Mouse (Mus musculus) brown adipose tissue, adult 24 weeks (tissue): Measurements from ENCODE around the gene Vps18. TPM values are rescaled to one million over a fixed set of nuclear protein-coding genes. Genes with fewer than 3 reads are reported as not detected.
A peak's percentile ranks its signal among the peaks of the same experiment; 100 is the strongest.

Experiments used
- H3K27ac ChIP-seq: fragments of 200-500 bp; replicated peaks from 2 replicates; pipeline ENCODE4 v1.5.1; 2012; ENCODE audit warnings: low read depth, mild to moderate bottlenecking, low read length
- H3K4me1 ChIP-seq: fragments of 200-500 bp; 2 replicates; pipeline ENCODE4 v1.6.1; 2012; ENCODE audit warnings: low read length, mixed read lengths; ENCODE audit not compliant: control insufficient read depth, insufficient read depth, insufficient read length
- H3K4me3 ChIP-seq: fragments of 200-500 bp; 2 replicates; pipeline ENCODE4 v1.5.1; 2012; ENCODE audit warnings: low read depth, mild to moderate bottlenecking, low read length, moderate library complexity; ENCODE audit not compliant: insufficient read depth
- polyA plus RNA-seq: library from polyadenylated mRNA; stranded (reverse); fragments of >200 nt; gene quantifications from 2 replicates; pipeline ENCODE4 v1.2.4, GENCODE M21; 2012; ENCODE audit not compliant: missing spikeins, insufficient read depth, insufficient read length

Gene Vps18
- polyA plus RNA-seq, 1 experiment: 3.6 TPM

GRCm38 (mm10) chr2:119335535-119335934 lies 47.0 kb downstream of the Vps18 start:
- Histone ChIP-seq H3K4me3 (peak overlapping the region; percentile 25), H3K4me1 (0 out of 2 replicates have a peak, but pooled peaks cover 6% of the 10 kb centered on the region), H3K27ac (peak overlapping the region; percentile 80)

GRCm38 (mm10) chr2:119336002-119336401 lies 47.5 kb downstream of the Vps18 start:
- Histone ChIP-seq H3K4me3 (peak overlapping the region; percentile 25), H3K27ac (peak overlapping the region; percentile 80), H3K4me1 (0 out of 2 replicates have a peak, but pooled peaks cover 6% of the 10 kb centered on the region)

GRCm38 (mm10) chr2:119336470-119336869 lies 47.9 kb downstream of the Vps18 start:
- Histone ChIP-seq H3K4me1 (0 out of 2 replicates have a peak, but pooled peaks cover 6% of the 10 kb centered on the region), H3K27ac (peak overlapping the region; percentile 90)

GRCm38 (mm10) chr2:119337425-119338265 lies 49.1 kb downstream of the Vps18 start:
- peak overlapping the region; percentile 52 for H3K4me3 ChIP-seq
- peak overlapping the region; percentile 90 for H3K27ac ChIP-seq

More at GRCm38 (mm10) chr2:119336470-119336869, 47.9 kb downstream of the Vps18 start:
- H3K4me3 ChIP-seq: peak overlapping the region; percentile 25

GRCm38 (mm10) chr2:119344537-119345138 lies 56.1 kb downstream of the Vps18 start:
- Histone ChIP-seq H3K27ac (peak overlapping the region; percentile 71), H3K4me3 (no peak overlapping the region), H3K4me1 (peaks cover 3% of the 10 kb centered on the region; the same call in 1 of the 2 replicates)

More at GRCm38 (mm10) chr2:119337425-119338265, 49.1 kb downstream of the Vps18 start:
- H3K4me1 ChIP-seq: 0 out of 2 replicates have a peak, but pooled peaks cover 4% of the 10 kb centered on the region

Other genes starting within 250 kb of the Vps18 start
- gene Knl1, start 241.6 kb upstream of the Vps18 start, polyA plus RNA-seq: not detected in 2 replicates
- 0.83 TPM in 1 of 2 replicates, not detected in the other for gene Rad51, start 175.9 kb upstream of the Vps18 start, polyA plus RNA-seq
- gene Rmdn3, start 131.7 kb upstream of the Vps18 start, polyA plus RNA-seq: 124 and 184 TPM in 2 replicates
- 1.7 and 2.4 TPM in 2 replicates for gene Gchfr, start 121.0 kb upstream of the Vps18 start, polyA plus RNA-seq
- gene Gm14137, start 114.2 kb upstream of the Vps18 start, polyA plus RNA-seq: not detected in 2 replicates
- gene Zfyve19, start 80.1 kb upstream of the Vps18 start, polyA plus RNA-seq: 16.2 and 21.0 TPM in 2 replicates
- 7.8 and 8.8 TPM in 2 replicates for gene Dnajc17, start 79.9 kb upstream of the Vps18 start, polyA plus RNA-seq
- not detected in 2 replicates for gene Ppp1r14d, start 58.8 kb upstream of the Vps18 start, polyA plus RNA-seq
- gene Spint1, start 51.4 kb upstream of the Vps18 start, polyA plus RNA-seq: not detected in 2 replicates
- not detected in 2 replicates for gene Rhov, start 17.5 kb upstream of the Vps18 start, polyA plus RNA-seq
- gene Dll4, start 37.0 kb downstream of the Vps18 start, polyA plus RNA-seq: 3.2 and 5.8 TPM in 2 replicates
- gene Chac1, start 62.5 kb downstream of the Vps18 start, polyA plus RNA-seq: 2.1 and 2.3 TPM in 2 replicates
- gene Ino80, start 188.9 kb downstream of the Vps18 start, polyA plus RNA-seq: 5.4 and 5.5 TPM in 2 replicates